In genomic region chr1:167644866-167645537, GRCm38 (mm10) we compare ENCODE assay signal across 7 mouse cellular contexts. TPM values are rescaled to one million over a fixed set of nuclear protein-coding genes. Genes with fewer than 3 reads are reported as not detected.
DNase-seq lines count a peak whose midpoint lies in the region; ATAC-seq and TF ChIP-seq lines count a peak whose summit lies in the region.

No protein-coding gene starts in this region.

- no peak overlapping the region for H3K4me2 ChIP-seq in embryonic facial prominence, embryonic 11.5 days (ENCODE audit: low read depth, low read length)
- no peak overlapping the region for H3K4me2 ChIP-seq in kidney, embryonic 14.5 days (replicated peaks; ENCODE audit: low read depth, low read length)
- peak overlapping the region; percentile 46 for H3K4me2 ChIP-seq in limb, embryonic 13.5 days (replicated peaks)
- no peak overlapping the region for H3K4me2 ChIP-seq in stomach, embryonic 15.5 days

- H3K36me3 ChIP-seq in embryonic facial prominence, embryonic 11.5 days (replicated peaks; ENCODE audit: control insufficient read depth, insufficient read depth, low read depth, low read length), result no peaks in the 10 kb centered on the region
- no peaks in the 10 kb centered on the region for H3K36me3 ChIP-seq in kidney, embryonic 14.5 days (ENCODE audit: control insufficient read depth, insufficient read depth, low read length)
- H3K36me3 ChIP-seq in limb, embryonic 13.5 days, result no peaks in the 10 kb centered on the region
- H3K36me3 ChIP-seq in stomach, embryonic 15.5 days, result no peaks in the 10 kb centered on the region

- TF ChIP-seq POLR2A in bone marrow, adult 2 months (IDR thresholded peaks at IDR 0.05; ENCODE audit: borderline replicate concordance, control insufficient read depth, low read depth, low read length), result no peak

- H3K9me3 ChIP-seq in embryonic facial prominence, embryonic 11.5 days (replicated peaks; ENCODE audit: control insufficient read depth, low read length), result no peaks in the 10 kb centered on the region
- H3K9me3 ChIP-seq in kidney, embryonic 14.5 days (ENCODE audit: control insufficient read depth, low read length), result peaks cover 3% of the 10 kb centered on the region; the same call in 1 of the 2 replicates
- no peaks in the 10 kb centered on the region for H3K9me3 ChIP-seq in limb, embryonic 13.5 days
- no peaks in the 10 kb centered on the region for H3K9me3 ChIP-seq in stomach, embryonic 15.5 days

- WGBS in bone marrow, adult 2 months, result 17% methylated on average over 16 of the region's 16 CpGs
- 18% methylated on average over 16 of the region's 16 CpGs for WGBS in embryonic facial prominence, embryonic 11.5 days
- 17% methylated on average over 16 of the region's 16 CpGs for WGBS in kidney, embryonic 14.5 days
- 16% methylated on average over 16 of the region's 16 CpGs for WGBS in limb, embryonic 13.5 days
- 19% methylated on average over 16 of the region's 16 CpGs for WGBS in stomach, embryonic 15.5 days

- peak; percentile 88 for DNase-seq in embryonic facial prominence, embryonic 11.5 days (ENCODE audit: low spot score)
- peak; percentile 90 to 96 for DNase-seq in heart, adult 18-20 months
- peak; percentile 7 for DNase-seq in naive thymus-derived CD4-positive, alpha-beta T cell, adult 2 months (ENCODE audit: low read depth)

- no peak overlapping the region for H3K9ac ChIP-seq in embryonic facial prominence, embryonic 11.5 days (replicated peaks; ENCODE audit: low read length)
- no peak overlapping the region for H3K9ac ChIP-seq in kidney, embryonic 14.5 days (ENCODE audit: low read depth, low read length)
- H3K9ac ChIP-seq in limb, embryonic 13.5 days, result no peak overlapping the region
- no peak overlapping the region for H3K9ac ChIP-seq in stomach, embryonic 15.5 days

- no peak overlapping the region for H3K4me3 ChIP-seq in bone marrow, adult 2 months (replicated peaks; ENCODE audit: control insufficient read depth, low read depth, low read length)
- H3K4me3 ChIP-seq in embryonic facial prominence, embryonic 11.5 days (ENCODE audit: low read depth, low read length), result no peak overlapping the region
- H3K4me3 ChIP-seq in kidney, embryonic 14.5 days (ENCODE audit: low read length), result no peak overlapping the region
- H3K4me3 ChIP-seq in limb, embryonic 13.5 days, result no peak overlapping the region
- no peak overlapping the region for H3K4me3 ChIP-seq in stomach, embryonic 15.5 days (replicated peaks)

- TF ChIP-seq CTCF in bone marrow, adult 2 months (IDR thresholded peaks at IDR 0.05; ENCODE audit: control insufficient read depth, insufficient read depth, low read length), result peak; percentile 64

- H3K27me3 ChIP-seq in embryonic facial prominence, embryonic 11.5 days (ENCODE audit: control insufficient read depth, insufficient read depth, low read length), result no peaks in the 10 kb centered on the region; the same call in 1 of the 2 replicates
- no peaks in the 10 kb centered on the region for H3K27me3 ChIP-seq in kidney, embryonic 14.5 days (ENCODE audit: control insufficient read depth, insufficient read depth, low read length)
- H3K27me3 ChIP-seq in limb, embryonic 13.5 days, result peaks cover 46% of the 10 kb centered on the region
- 0 out of 2 replicates have a peak, but pooled peaks cover 3% of the 10 kb centered on the region for H3K27me3 ChIP-seq in stomach, embryonic 15.5 days (replicated peaks)

- H3K27ac ChIP-seq in bone marrow, adult 2 months (ENCODE audit: control insufficient read depth, insufficient read depth, low read depth, low read length, poor library complexity), result no peak overlapping the region
- H3K27ac ChIP-seq in embryonic facial prominence, embryonic 11.5 days (replicated peaks; ENCODE audit: low read depth, low read length), result no peak overlapping the region
- no peak overlapping the region for H3K27ac ChIP-seq in kidney, embryonic 14.5 days (ENCODE audit: low read depth, low read length)
- H3K27ac ChIP-seq in limb, embryonic 13.5 days, result no peak overlapping the region
- no peak overlapping the region for H3K27ac ChIP-seq in stomach, embryonic 15.5 days

- H3K4me1 ChIP-seq in bone marrow, adult 2 months (ENCODE audit: control insufficient read depth, insufficient read depth, low read length), result no peaks in the 10 kb centered on the region
- H3K4me1 ChIP-seq in embryonic facial prominence, embryonic 11.5 days (ENCODE audit: control insufficient read depth, insufficient read depth, low read length), result no peaks in the 10 kb centered on the region
- H3K4me1 ChIP-seq in kidney, embryonic 14.5 days (ENCODE audit: control insufficient read depth, insufficient read depth, low read length), result no peaks in the 10 kb centered on the region
- peaks cover 20% of the 10 kb centered on the region for H3K4me1 ChIP-seq in limb, embryonic 13.5 days
- no peaks in the 10 kb centered on the region for H3K4me1 ChIP-seq in stomach, embryonic 15.5 days

- ATAC-seq in embryonic facial prominence, embryonic 11.5 days (replicated peaks; ENCODE audit: insufficient number of reproducible peaks, low FRiP score, low TSS enrichment, low read depth), result peak; percentile 47; the same call in 1 of the 2 replicates
- ATAC-seq in kidney, embryonic 14.5 days (ENCODE audit: low FRiP score, low TSS enrichment), result peak; percentile 83
- ATAC-seq in limb, embryonic 13.5 days (ENCODE audit: low FRiP score, low read depth), result peak; percentile 82
- ATAC-seq in stomach, embryonic 15.5 days (ENCODE audit: insufficient read depth, low FRiP score, low read depth), result peak; percentile 58; the same call in 1 of the 2 replicates

RNA-seq across cellular contexts. Expression of gene Lmx1a, which starts 44.0 kb away (rescaled TPM):
- not detected in 2 replicates for polyA plus RNA-seq in bone marrow, adult 2 months (2011; ENCODE audit: insufficient read depth, insufficient read length, low replicate concordance, missing spikeins)
- 2.6 and 2.9 TPM in 2 replicates for polyA plus RNA-seq in embryonic facial prominence, embryonic 11.5 days (2014; fragmentation: Nextera tagmentation; extraction: Ambion mirVana)
- total RNA-seq in heart, adult 18-20 months (2021), result not detected
- 0.06 TPM in 1 of 2 replicates, not detected in the other for polyA plus RNA-seq in kidney, embryonic 14.5 days (2014; fragmentation: Nextera tagmentation; extraction: Ambion mirVana)
- 0.26 and 0.27 TPM in 2 replicates for polyA plus RNA-seq in limb, embryonic 13.5 days (2015; fragmentation: Nextera tagmentation; extraction: Ambion mirVana)
- 0.08 and 0.18 TPM in 2 replicates for polyA plus RNA-seq in stomach, embryonic 15.5 days (2015; fragmentation: Nextera tagmentation; extraction: Ambion mirVana)

RNA-seq across cellular contexts. Expression of gene Rxrg, which starts 46.8 kb away (rescaled TPM):
- not detected in 2 replicates for polyA plus RNA-seq in bone marrow, adult 2 months (2011; ENCODE audit: insufficient read depth, insufficient read length, low replicate concordance, missing spikeins)
- polyA plus RNA-seq in embryonic facial prominence, embryonic 11.5 days (2014; fragmentation: Nextera tagmentation; extraction: Ambion mirVana), result 5.7 and 6.9 TPM in 2 replicates
- 10 to 100 TPM; 69.1 to 81.9 TPM for total RNA-seq in heart, adult 18-20 months (2021)
- polyA plus RNA-seq in kidney, embryonic 14.5 days (2014; fragmentation: Nextera tagmentation; extraction: Ambion mirVana), result 2.0 and 3.2 TPM in 2 replicates
- polyA plus RNA-seq in limb, embryonic 13.5 days (2015; fragmentation: Nextera tagmentation; extraction: Ambion mirVana), result 21.2 and 25.7 TPM in 2 replicates
- 1.4 and 2.2 TPM in 2 replicates for polyA plus RNA-seq in stomach, embryonic 15.5 days (2015; fragmentation: Nextera tagmentation; extraction: Ambion mirVana)

Comparison
In these comparisons a context has a peak if more than half of its experiments do, and no peak if none do; other contexts are left out.
1. DNase-seq: peak in every context shown above with its lines; median percentile 93 in heart, adult 18-20 months; 88 in embryonic facial prominence, embryonic 11.5 days; 7 in naive thymus-derived CD4-positive, alpha-beta T cell, adult 2 months.